Comparison of ENCODE assay signal across 17 mouse cellular contexts in genomic region chr13:44074172-44074571, GRCm38 (mm10).
DNase-seq lines count a peak whose midpoint lies in the region; ATAC-seq lines count a peak whose summit lies in the region.
"Had no signal": no experiment of that assay in that cellular context is flagged by ENCODE, and none has a peak within 500 bp of the region (broad histone marks: within the 10 kb centered on the region; RNA-seq: fewer than 3 reads in every experiment).

No protein-coding gene starts in this region.

- DNase-seq in heart, embryonic 10.5 days (ENCODE audit: low spot score) = peak; percentile 22
- peak; percentile 76 for DNase-seq in frontal cortex, adult 2 months (ENCODE audit: extremely low spot score in 1 of 2, low spot score in 1 of 2)
- peak; percentile 69 to 94 for DNase-seq in left cerebral cortex, postnatal 25 days (ENCODE audit: low spot score in 2 of 2)
- no peak for DNase-seq in cerebellum, adult 9-11 months
- DNase-seq in urinary bladder, adult 18-20 months (ENCODE audit: low spot score in 2 of 2) = no peak
- DNase-seq in heart, adult 18-20 months = no peak
- DNase-seq: cerebellum, postnatal 10 days; kidney, adult 8-10 months; lung, adult 18-20 months had no signal

- no peak for ATAC-seq in heart, embryonic 12.5 days (ENCODE audit: insufficient number of reproducible peaks, low FRiP score)
- peak; percentile 34 for ATAC-seq in CD4-positive, CD25-positive, alpha-beta regulatory T cell, adult 4 months

- H3K36me3 ChIP-seq in heart, embryonic 10.5 days = no peaks in the 10 kb centered on the region
- no peaks in the 10 kb centered on the region for H3K36me3 ChIP-seq in heart, embryonic 12.5 days
- H3K36me3 ChIP-seq: embryonic facial prominence, embryonic 12.5 days; heart, embryonic 13.5 days; hindbrain, embryonic 10.5 days; limb, embryonic 12.5 days; neural tube, embryonic 15.5 days had no signal

- no peak overlapping the region for H3K4me2 ChIP-seq in heart, embryonic 12.5 days
- H3K4me2 ChIP-seq: embryonic facial prominence, embryonic 12.5 days; heart, embryonic 13.5 days; limb, embryonic 12.5 days; neural tube, embryonic 15.5 days had no signal

- H3K4me3 ChIP-seq in heart, embryonic 10.5 days = no peak overlapping the region
- H3K4me3 ChIP-seq in heart, embryonic 12.5 days = no peak overlapping the region
- H3K4me3 ChIP-seq: embryonic facial prominence, embryonic 12.5 days; heart, embryonic 13.5 days; hindbrain, embryonic 10.5 days; limb, embryonic 12.5 days; neural tube, embryonic 15.5 days had no signal

- H3K9ac ChIP-seq in heart, embryonic 12.5 days = no peak overlapping the region
- H3K9ac ChIP-seq: embryonic facial prominence, embryonic 12.5 days; heart, embryonic 13.5 days; limb, embryonic 12.5 days; neural tube, embryonic 15.5 days had no signal

- no peaks in the 10 kb centered on the region for H3K9me3 ChIP-seq in heart, embryonic 10.5 days
- peaks cover 4% of the 10 kb centered on the region; the same call in 1 of the 2 replicates for H3K9me3 ChIP-seq in heart, embryonic 12.5 days (replicated peaks)
- H3K9me3 ChIP-seq: embryonic facial prominence, embryonic 12.5 days; hindbrain, embryonic 10.5 days; limb, embryonic 12.5 days; neural tube, embryonic 15.5 days had no signal

- 73% methylated on average over 9 of the region's 9 CpGs for WGBS in heart, embryonic 10.5 days
- 64% methylated on average over 9 of the region's 9 CpGs for WGBS in heart, embryonic 12.5 days

- H3K27me3 ChIP-seq in heart, embryonic 10.5 days (ENCODE audit: insufficient read depth, poor library complexity, severe bottlenecking) = no peaks in the 10 kb centered on the region
- H3K27me3 ChIP-seq in heart, embryonic 12.5 days (replicated peaks) = no peaks in the 10 kb centered on the region
- H3K27me3 ChIP-seq: embryonic facial prominence, embryonic 12.5 days; heart, embryonic 13.5 days; neural tube, embryonic 15.5 days had no signal

- no peak overlapping the region for H3K27ac ChIP-seq in heart, embryonic 10.5 days
- no peak overlapping the region for H3K27ac ChIP-seq in heart, embryonic 12.5 days (ENCODE audit: poor library complexity, severe bottlenecking)
- H3K27ac ChIP-seq: embryonic facial prominence, embryonic 12.5 days; heart, embryonic 13.5 days; hindbrain, embryonic 10.5 days; limb, embryonic 12.5 days; neural tube, embryonic 15.5 days; stomach, postnatal 0 days had no signal

- intact Hi-C loops in left cerebral cortex, postnatal 25 days (cut with DNase I) = loop anchor here (1.0 to 10.0 kb wide), 5 partner anchors 137 to 661 kb away; no protein-coding TSS in a partner anchor

- no peaks in the 10 kb centered on the region for H3K4me1 ChIP-seq in heart, embryonic 10.5 days
- H3K4me1 ChIP-seq in heart, embryonic 12.5 days (replicated peaks) = 0 out of 2 replicates have a peak, but pooled peaks cover 6% of the 10 kb centered on the region
- H3K4me1 ChIP-seq: embryonic facial prominence, embryonic 12.5 days; hindbrain, embryonic 10.5 days; limb, embryonic 12.5 days; neural tube, embryonic 15.5 days had no signal

Comparison
In these comparisons a context has a peak if more than half of its experiments do, and no peak if none do; other contexts are left out.
1. DNase-seq: peak in heart, embryonic 10.5 days (single experiment), frontal cortex, adult 2 months (2 of 2) and left cerebral cortex, postnatal 25 days (2 of 2); none in cerebellum, adult 9-11 months (single experiment), urinary bladder, adult 18-20 months (0 of 2) and heart, adult 18-20 months (0 of 2).